Mouse (Mus musculus): ENCODE results near the gene Ghrh. TPM values are rescaled to one million over a fixed set of nuclear protein-coding genes. Genes with fewer than 3 reads are reported as not detected.

The Ghrh gene
- not detected in 2 replicates for polyA plus RNA-seq (2012)

GRCm38 (mm10) chr2:157347361-157348159 lies at the start of gene Ghrh:
TSS of gene Ghrh (minus strand) at chr2:157347506.
- no peak for TF ChIP-seq GATA1 (IDR thresholded peaks at IDR 0.05; ENCODE audit: low read length)

GRCm38 (mm10) chr2:157395960-157396359 lies 48.7 kb upstream of the Ghrh start:
- TF ChIP-seq GATA1 (IDR thresholded peaks at IDR 0.05; ENCODE audit: low read length): no peak

- no peak for TF ChIP-seq GATA1 (IDR thresholded peaks at IDR 0.05; ENCODE audit: low read length)
These were observed 48.1 kb upstream of the Ghrh start for GRCm38 (mm10) chr2:157395371-157395770.

- TF ChIP-seq GATA1 (IDR thresholded peaks at IDR 0.05; ENCODE audit: low read length): no peak
These were observed 47.6 kb upstream of the Ghrh start for GRCm38 (mm10) chr2:157394868-157395267.

- TF ChIP-seq GATA1 (IDR thresholded peaks at IDR 0.05; ENCODE audit: low read length): no peak
These were observed 46.2 kb upstream of the Ghrh start for GRCm38 (mm10) chr2:157393549-157393948.

GRCm38 (mm10) chr2:157392331-157392730 lies 45.0 kb upstream of the Ghrh start:
- TF ChIP-seq GATA1 (IDR thresholded peaks at IDR 0.05; ENCODE audit: low read length): no peak

- TF ChIP-seq GATA1 (IDR thresholded peaks at IDR 0.05; ENCODE audit: low read length): no peak
These were observed 42.2 kb upstream of the Ghrh start for GRCm38 (mm10) chr2:157389591-157389921.

GRCm38 (mm10) chr2:157384836-157385235 lies 37.5 kb upstream of the Ghrh start:
- TF ChIP-seq GATA1 (IDR thresholded peaks at IDR 0.05; ENCODE audit: low read length): no peak

- TF ChIP-seq GATA1 (IDR thresholded peaks at IDR 0.05; ENCODE audit: low read length): no peak
These were observed 29.7 kb upstream of the Ghrh start for GRCm38 (mm10) chr2:157376995-157377394.

- TF ChIP-seq GATA1 (IDR thresholded peaks at IDR 0.05; ENCODE audit: low read length): no peak
These were observed 28.8 kb upstream of the Ghrh start for GRCm38 (mm10) chr2:157375794-157376757.

- no peak for TF ChIP-seq GATA1 (IDR thresholded peaks at IDR 0.05; ENCODE audit: low read length)
These were observed 27.7 kb upstream of the Ghrh start for GRCm38 (mm10) chr2:157375051-157375450.

GRCm38 (mm10) chr2:157373681-157374080 lies 26.4 kb upstream of the Ghrh start:
- TF ChIP-seq GATA1 (IDR thresholded peaks at IDR 0.05; ENCODE audit: low read length): no peak

GRCm38 (mm10) chr2:157371696-157372095 lies 24.4 kb upstream of the Ghrh start:
- TF ChIP-seq GATA1 (IDR thresholded peaks at IDR 0.05; ENCODE audit: low read length): no peak

GRCm38 (mm10) chr2:157367991-157368390 lies 20.7 kb upstream of the Ghrh start:
- TF ChIP-seq GATA1 (IDR thresholded peaks at IDR 0.05; ENCODE audit: low read length): no peak

GRCm38 (mm10) chr2:157367184-157367893 lies 20.0 kb upstream of the Ghrh start, which contains the start of gene Manbal:
TSS of gene Manbal (plus strand) at chr2:157367594.
- no peak for TF ChIP-seq GATA1 (IDR thresholded peaks at IDR 0.05; ENCODE audit: low read length)

GRCm38 (mm10) chr2:157366762-157367161 lies 19.5 kb upstream of the Ghrh start:
- peak; percentile 54 for TF ChIP-seq GATA1 (IDR thresholded peaks at IDR 0.05; ENCODE audit: low read length)

Data from G1E-ER4 (cell line).